Mouse (Mus musculus) testis, postnatal 14 days (tissue): ENCODE measurements around the gene Ssmem1.

Experiments used
- DNase-seq: peaks from one replicate; pipeline ENCODE4 v3.0.0; 2021; ENCODE audit warnings: low spot score

Ssmem1 gene

DNA sequence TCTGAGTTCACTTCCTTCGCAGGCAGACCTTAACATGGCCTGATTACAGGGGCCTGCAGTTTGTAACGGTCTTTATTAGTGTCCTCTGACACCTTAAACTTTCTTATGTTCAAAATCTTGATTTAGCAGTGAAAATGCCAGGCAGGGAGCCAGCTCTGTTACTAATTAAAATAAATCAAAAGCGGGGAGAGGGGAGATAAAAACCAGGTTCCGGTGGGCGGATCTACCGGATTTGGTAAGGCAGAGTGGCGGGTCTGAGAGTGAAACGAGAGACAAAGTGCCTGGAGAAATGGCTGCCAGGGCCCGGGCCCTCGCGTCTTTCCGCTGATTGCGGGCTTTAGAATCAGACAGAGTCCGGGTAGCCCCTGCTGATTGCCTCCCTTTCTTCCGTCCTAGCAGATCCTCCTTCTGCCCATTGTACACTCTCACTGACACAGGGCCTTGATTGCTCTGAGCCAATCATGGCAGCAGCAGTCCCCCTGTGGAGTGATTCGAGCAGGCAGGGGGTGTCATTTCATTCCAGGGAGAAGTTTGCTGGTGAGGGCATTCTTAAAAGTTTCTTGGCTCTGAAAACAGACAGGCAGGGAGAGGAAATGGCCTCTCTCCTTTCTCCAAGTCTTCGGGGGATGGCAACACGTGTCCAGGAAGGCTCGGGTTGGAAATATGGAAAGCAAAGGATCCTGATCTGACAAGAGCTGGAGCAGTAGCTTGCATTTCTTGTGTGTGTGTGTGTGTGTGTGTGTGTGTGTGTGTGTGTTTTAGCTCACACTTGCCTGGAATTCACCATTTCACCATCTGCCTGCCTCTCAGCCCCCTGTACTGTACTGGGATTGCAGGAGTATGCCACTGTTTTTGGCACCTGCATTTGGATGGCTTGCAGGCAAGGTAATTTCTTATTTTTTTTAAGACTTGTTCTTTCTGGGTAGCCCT, 17.2 kb downstream of the Ssmem1 start:
- peak; percentile 39 for DNase-seq

DNA sequence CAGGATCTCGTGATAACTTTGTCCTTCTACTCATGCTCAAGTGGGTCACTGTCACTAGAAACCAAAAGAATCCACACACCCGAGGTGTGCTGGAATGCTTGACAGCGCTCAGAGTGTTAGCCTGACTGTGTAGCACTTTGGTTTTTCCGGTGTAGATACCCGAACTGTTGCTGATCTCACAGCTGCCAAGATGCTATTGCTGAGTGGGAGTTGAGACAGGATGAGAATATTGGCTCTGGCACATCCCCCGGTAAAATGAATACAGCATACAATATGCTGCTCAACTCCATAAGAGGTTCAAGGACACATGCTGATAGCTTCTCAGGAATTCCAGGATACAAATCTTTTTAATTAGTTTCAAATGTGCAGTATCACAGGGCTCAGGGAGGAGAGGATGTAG, 19.2 kb downstream of the Ssmem1 start:
- DNase-seq, result peak; percentile 60

DNA sequence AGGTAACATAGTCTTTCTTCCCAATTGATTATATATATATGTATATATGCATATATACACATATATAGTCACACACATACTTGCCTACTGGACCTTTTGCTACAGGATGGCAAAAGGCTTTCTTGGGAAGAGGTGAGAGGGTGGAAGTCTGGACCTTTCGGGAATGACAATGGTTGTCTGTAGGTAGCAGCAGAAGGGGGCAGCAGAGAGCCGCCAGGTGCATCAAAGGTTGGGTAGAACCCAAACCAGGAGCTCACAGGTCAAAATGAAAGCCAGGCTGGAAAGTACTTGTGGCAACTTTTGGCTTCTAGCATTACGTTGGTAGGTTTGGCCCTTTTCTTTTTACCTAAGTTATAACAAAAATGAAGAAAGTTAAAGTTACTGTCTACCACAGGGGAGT, 25.7 kb downstream of the Ssmem1 start:
- no peak for DNase-seq

DNA sequence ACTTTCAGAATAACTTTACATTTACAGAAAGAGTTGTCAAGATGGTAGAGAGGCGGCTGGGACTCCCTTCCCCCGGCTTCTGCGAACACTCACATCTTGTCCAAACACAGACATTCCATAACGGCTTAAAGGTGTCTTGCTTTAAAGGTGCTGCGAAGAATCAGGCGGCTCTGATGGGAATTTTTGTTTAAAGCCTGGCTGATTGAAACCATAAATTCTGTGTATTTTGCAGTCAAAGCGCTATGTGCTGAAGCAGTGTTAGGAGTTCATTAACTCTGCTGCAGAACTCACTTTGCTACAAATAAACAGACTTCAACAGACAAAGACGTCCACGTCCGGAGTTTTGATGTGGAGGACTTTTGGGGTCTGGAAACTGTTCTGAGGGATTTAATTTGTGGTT, 28.6 kb downstream of the Ssmem1 start:
- DNase-seq, result no peak

DNA sequence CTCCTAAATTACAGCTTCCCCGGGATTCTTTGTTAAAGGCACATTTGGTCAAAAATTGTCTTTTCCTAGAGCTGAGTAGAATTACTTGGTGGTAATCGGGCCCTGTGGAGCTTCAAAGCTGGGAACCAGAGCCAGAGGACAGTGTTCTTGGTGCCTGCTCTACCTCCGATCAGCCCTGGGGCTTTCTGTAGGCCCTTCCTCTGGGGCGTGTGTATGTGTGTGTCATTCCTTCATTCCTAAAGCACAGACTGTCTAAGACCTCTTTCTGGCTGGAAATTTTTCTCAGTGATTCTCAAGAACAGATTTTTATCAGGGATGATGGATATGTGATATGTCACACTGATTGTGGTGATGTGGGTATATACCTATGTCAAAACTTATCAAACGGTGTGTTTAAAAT, 29.2 kb downstream of the Ssmem1 start:
- no peak for DNase-seq

DNA sequence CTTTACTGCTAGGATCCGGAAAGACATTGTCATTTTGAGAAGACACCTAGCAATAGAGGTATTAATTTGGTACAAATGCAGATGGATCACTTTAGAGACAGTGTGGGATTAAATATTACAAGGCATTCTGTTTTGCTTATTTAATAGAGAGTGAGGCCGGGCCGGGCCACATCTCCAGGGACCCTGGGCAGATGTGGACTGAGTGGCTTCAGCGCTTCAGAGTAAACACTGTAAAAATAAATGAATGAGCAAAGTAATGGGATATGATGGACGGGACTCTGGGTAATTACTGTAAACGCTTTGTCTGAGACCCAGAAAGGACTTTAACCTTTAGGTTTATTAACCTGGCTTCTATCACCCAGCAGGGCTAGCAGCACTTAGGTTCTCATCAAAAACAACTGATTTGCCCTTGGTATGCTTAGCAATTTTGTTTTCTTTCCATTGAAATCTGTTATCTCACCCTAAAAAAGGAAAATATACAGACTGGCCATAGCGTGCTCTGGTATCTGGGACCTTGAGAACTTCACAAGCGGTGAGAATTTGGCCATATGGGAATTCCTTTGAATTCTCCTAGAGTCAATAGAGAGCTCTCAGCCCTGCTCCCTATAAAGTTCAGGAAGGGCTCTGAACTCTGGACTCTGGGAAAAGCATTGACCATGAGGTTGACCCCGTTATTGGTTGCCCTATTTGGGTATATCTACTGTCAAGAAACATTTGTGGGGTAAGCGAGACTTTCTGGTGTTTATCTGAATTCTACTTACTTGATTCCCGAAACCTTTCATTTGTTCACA, 31.6 kb downstream of the Ssmem1 start, which contains the start of gene Cpa2:
TSS of gene Cpa2 (plus strand) at position 574 of the 791 bp plus-strand sequence.
- no peak for DNase-seq

DNA sequence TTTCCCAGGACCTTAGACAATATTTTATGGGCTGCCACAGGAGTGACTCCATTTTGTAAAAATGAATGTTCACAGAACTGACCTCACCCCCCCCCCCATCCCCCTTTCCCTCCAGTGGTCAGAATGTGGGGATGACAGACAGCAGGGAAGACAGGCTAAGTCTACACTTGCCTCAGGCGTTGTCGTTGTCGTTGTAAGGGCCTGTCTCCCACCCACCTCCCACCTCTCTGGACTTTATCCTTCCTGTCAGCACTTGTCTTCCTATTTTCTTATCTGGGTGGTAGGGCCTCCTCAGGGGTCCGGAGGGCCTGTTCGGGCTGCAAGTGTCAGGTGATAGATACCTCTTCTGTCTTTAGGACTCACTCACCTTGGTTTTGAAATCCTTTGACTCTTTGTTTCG, 32.6 kb downstream of the Ssmem1 start:
- no peak for DNase-seq

DNA sequence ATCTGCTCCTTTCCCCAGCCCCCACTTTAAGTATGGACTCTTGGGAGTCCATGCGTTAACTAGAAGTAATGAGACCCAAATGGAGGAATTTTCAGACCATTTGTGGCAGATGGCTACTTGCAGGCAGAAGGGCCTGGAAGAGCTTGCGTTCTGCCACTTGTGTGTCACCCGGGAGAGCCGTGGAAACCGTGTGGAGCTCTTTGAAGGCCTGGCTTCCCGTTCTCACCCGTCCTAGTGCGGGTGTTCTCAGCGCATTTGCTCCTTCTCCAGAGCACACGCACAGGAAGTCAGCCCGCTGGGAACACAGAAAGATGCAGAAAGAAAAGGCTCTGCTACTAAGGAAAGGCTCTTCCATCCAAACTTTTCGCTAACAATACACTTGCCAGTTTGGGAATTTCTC, 33.4 kb downstream of the Ssmem1 start:
- DNase-seq, result no peak

DNA sequence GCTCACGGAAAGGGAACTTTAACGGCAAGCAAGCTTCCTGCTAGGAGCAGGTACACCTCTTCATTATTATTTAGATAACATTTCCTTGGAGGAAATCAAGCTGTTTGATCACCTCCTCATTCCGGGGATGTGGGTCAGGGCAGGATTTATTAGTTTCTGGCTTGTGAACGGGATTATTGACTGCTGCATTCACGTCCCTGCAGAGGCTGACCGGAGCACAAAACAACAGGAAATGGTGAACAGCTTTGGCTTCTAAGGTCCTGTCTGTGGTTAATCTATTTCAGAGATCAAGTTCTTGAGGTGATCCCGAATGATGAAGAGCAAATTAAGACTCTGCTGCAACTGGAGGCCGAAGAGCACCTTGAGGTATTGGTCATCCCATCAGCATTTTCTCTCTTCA, 34.2 kb downstream of the Ssmem1 start:
- no peak for DNase-seq

DNA sequence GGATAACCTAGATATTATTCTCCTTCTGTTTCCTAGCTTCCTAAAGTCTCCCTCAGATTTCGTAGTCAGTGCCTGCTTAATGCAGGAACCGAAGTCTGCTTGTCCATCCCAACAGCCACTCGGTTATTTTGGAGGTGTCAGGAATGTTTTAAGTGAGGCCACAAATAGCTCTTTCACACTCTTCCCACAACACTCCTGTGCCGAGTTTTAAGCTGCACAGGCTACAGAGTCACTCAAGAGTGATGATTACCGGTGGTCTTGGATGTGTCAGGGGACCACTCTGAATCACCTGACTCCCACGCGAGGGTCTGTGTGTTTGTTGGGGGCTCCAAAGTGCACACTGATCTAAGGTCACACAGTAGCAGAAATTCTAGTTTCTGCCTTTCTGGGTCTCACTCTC, 36.0 kb downstream of the Ssmem1 start:
- DNase-seq, result no peak

DNA sequence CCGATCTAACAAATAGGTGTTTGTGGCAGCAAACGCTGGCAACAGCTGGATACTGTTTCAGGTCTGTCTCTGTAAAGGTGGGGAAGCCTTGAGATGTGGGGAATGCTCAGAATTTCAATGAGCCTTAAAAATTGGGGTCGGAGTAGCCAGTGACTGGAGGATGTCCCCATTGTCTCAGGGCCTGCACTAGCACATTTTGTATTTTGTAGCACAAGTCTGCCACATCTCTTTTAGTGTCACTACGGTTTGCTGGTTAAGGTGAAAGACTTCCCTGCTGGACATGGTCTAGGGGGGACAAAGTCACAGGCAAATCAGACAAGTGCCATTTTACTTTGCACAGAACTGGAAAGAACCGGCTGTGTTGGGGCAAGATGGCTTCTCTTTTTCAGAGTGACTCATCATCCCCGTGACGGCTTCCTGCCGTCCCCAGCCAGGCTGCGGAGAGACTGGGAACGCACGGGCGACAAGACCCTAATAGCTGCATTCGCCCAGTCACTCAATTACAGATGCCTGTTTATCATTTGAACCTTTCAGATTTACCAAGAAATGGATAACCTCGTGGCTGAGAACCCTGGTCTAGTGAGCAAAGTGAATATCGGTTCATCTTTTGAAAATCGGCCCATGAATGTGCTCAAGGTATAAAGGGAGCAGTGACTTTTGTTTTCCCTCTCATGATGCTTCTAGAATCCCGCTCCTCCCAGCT, 37.1 kb downstream of the Ssmem1 start:
- DNase-seq, result no peak

DNA sequence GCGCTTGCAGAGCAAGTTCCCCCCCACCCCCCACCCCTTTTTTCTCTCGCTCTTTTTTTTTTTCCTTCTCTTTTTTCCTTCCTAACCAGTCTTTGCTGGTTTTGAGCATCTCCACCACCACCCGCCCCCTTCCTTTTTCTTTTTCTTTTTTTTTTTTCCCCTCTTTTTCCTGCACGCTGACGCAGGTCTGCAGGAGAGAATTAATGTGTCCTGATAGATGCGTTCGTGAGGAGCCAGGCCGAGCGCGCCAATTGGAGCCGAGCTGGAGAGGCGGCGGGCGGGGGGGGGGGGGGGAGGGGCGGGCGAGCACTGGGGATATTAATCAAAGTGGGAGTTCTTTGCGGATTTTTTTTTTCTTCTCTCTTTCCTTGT, 37.6 kb downstream of the Ssmem1 start:
- DNase-seq, result no peak

DNA sequence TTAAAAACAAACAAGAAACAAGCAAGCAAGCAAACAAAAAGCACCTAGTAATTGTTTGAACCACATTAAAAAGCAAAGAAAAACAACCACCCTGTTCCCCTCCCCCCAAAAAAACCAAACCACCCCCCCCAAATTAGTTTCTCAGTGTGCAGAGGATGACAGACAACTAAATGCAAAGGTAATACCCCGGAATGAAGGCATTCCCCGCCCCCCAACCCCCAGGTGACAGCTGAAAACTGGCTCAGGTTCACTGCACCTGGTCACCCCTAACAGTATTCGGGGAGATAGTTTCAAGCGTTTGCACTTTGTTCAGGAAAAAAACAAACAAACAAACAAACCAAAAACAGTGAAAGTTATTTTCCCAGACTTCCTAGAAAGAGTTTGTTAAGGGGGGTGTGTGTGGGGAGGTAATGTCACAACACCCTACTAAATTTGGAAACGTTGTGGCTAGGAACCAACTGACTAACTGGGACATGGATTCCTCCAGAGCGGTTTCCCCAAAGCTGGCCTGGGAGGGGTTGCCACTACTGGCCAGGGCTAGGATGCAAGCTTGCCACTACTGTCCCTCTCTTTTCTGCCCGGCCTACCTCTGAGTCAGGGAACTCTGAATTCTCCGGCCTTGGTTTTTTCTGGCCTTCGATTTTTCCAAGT, 38.1 kb downstream of the Ssmem1 start:
- DNase-seq, result no peak

DNA sequence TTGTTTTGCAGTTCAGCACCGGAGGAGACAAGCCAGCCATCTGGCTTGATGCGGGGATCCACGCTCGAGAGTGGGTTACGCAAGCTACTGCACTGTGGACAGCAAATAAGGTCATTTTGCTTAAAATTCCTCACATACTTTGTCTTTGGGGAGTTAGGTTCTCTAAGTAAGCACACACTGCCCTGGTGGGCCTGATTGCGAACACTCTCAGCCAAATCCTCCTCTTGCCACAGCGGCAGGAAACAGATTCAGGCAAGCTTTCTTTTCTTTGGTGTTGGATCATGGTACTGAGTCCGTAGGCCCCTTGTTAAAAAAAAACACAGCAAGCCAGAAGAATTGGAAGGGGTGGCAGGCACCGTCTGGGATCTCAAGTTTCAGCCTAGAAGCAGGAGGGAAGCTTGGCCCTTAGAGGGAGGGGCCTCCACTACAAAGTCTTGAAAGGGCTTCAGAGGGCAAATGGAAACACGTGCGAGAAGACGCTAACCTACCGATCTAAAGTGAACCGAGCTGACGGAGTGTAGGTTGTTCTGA, 39.6 kb downstream of the Ssmem1 start:
- DNase-seq, result no peak

DNA sequence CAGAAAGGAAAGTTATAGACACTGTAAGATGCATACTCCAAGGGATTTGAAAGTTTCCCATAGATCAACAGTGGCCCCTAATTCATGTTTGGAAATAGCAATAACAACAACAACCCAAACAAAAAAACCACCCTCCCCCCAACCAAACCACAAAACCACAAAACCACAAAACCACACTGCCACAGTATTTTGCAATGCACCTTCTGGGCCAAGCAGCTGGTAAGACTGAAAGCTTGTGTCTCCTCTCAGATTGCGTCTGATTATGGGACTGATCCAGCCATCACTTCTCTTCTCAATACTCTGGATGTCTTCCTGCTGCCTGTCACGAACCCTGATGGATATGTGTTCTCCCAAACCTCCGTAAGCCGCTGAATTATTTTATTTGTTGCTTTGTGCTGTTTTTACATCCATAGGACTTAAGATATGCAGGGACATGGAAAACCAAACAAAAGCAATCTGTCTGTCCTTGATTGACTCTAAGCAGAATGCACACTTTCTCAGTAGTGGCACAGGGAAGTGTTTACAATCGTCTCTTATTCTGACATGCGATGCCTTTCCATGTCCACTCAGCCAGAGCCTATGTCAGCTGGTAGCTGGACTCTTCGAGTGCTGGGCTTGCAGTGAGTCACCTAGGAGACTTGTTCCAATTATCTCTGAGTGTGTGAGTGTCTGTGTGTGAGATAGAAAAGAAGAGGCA, 41.0 kb downstream of the Ssmem1 start:
- no peak for DNase-seq

DNA sequence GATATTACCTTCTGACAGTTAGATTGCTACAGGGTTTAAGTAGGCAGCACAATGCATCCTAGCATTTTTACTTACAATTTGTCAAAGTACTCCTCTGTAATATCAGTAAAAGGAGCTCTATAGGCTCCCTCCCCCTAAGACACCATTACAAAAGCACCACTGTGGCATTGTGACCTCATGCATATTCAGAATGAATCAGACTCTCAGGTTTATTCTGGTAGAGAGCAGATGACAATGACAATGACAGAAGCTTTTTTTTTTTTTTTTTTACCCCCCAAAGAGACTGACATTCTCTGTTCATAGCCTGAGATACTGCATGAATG, 41.5 kb downstream of the Ssmem1 start:
- no peak for DNase-seq

DNA sequence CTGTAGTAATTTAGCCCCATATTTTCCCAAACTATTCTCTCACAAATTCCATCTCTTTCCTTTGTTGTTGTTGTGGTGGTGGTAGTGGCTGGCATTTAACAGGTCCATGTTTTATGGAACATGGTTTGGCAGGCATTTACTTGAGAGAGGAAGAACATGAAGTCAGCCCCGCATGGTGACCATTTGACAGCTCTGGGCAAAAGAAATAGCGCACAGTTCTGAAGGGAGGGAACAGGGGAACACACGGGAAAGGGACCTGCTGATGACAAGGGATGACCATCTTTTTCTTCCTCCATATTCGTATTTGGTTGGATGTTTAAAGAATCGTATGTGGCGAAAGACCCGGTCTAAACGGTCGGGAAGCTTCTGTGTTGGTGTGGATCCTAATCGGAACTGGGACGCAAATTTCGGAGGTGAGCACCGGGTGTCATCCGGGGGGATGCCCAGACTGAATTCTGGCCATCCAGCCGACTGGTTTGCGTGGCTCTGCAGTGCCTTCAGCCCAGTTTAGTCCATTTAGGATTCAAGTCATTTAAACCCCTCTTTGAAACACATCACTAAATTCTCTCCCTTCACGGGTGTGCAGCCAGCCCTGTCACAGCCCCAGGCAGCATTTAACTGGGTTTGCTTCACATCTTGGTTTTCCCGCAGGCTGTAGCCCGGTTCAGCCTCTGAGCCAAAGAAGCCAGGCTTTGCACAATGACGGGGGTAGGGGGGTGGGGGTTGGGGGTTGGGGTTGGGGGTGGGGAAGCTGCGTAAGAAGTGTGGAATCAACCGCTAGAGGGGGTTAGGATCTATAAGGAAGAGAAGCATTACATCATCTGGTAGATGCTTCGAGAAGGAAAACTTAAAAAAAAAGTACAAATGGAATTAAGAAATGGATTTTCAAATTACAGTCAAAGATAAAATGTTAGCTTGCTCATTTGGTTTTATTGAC, 42.3 kb downstream of the Ssmem1 start:
- DNase-seq, result no peak

DNA sequence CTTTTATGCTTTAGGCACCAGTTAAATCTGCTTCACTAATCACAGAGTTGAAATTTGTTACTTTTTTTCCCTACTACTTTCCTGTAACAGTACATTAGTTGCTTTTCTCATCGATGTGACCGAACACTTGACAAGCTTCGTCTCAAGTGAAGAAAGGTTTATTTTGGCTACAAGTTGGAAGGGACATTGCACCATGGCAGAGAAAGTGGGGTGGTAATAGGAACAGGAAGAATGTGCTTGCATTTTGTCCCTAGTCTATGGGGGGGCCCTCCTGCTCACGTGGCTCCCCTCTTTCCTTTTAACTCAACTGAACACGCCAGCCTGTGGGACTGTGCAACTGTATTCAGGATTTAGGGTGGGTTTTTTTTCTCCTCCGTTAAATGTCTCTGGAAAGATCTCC, 43.0 kb downstream of the Ssmem1 start:
- no peak for DNase-seq

DNA sequence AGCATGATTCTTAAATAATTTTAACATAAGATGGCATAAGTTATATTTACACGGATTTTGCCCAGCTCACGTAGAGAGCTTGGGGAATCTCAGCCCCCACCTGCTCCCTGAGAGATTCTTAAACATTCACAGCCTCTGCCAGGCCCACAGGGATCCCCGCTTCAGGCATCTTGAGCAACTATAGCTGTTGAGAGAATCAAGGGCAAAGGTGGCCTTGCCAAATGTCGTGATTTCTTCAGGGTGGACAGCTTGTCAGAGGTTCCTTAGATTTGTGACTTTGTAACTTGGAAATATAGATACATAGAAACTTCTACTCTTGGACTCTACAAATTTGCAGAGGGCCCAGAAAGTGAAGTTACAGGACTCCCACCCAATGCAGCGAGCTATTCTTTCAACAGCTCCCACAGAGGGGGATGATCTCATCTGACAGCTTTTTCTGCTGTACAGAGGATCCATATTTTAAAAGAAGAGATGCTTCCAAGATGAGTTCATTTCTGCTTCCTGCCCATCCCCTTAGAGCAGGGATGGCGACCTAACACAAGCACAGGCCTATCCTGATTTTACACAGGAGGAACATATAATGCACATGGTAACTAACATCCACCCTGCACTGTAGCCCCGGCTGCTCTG, 43.8 kb downstream of the Ssmem1 start:
- DNase-seq, result no peak

DNA sequence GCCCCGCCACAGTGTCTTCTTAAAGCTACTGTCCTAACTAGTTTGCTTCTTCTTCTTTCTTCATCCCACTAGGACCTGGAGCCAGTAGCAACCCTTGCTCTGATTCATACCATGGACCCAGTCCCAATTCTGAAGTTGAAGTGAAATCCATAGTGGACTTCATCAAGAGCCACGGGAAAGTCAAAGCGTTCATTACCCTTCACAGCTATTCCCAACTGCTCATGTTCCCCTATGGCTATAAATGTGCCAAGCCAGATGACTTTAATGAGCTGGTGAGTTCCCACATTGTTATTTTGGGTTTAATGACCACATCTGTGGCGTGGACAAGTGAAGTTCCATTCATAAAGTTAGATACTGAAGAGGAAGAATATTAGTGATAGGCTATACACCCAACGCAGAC, 44.4 kb downstream of the Ssmem1 start:
- DNase-seq, result no peak
